Mouse (Mus musculus) bone marrow macrophage, adult 2 months (primary cell): Measurements from ENCODE around the gene Hat1.

Experiments used
- CTCF ChIP-seq: IDR thresholded peaks from 2 replicates; pipeline ENCODE4 v1.5.1; 2012; ENCODE audit warnings: low read depth, mild to moderate bottlenecking, low read length, moderate library complexity
- POLR2A ChIP-seq: IDR thresholded peaks from 2 replicates; pipeline ENCODE4 v1.6.1; 2012; ENCODE audit warnings: mild to moderate bottlenecking, low read depth, low read length, borderline replicate concordance

GRCm38 (mm10) chr2:71347160-71347559 lies 41.6 kb upstream of the Hat1 start:
- no peak for TF ChIP-seq CTCF
- no peak for TF ChIP-seq POLR2A
